ENCODE assay signal across 8 mouse cellular contexts in the genomic region with DNA sequence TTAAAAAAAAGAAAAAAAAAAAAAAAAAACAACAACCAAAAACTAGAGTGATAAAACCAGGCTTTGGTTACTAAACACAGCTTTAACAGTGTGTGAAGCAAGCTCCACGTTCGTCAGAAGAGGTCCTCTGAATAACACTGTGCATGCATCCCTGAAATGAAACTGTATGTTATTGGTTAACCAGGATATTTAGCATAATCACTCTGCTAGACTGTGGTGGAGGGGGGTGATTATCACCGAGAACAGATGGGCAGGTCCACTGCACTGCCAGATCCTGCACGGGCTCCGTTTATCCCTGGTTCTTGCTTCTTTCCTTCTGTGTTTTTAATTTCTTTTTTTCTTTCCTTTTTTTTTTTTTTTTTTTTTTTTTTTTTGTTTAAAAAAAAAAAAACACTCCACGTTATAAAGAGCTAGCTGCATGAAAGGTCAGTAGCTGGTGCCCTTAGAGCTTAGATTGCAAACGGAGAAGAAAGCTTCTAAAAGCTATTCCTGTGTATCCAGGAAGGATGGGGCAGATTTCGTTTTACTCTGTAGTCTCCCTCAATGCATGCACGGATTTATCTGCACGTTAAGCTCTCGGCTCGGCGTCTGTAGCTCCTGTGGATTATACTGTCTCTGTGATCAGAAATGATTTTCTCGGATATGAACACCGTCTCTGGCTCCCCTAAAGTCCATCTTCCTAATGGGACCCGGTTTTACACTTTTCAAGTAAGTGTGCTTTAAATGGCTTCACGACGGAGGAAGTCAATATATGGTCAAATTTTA.
DNase-seq lines count a peak whose midpoint lies in the region; ATAC-seq and TF ChIP-seq lines count a peak whose summit lies in the region.

No protein-coding gene starts in this region.

- peak overlapping the region; percentile 24; the same call in 1 of the 2 replicates for H3K4me3 ChIP-seq in heart, embryonic 15.5 days
- peak overlapping the region; percentile 33 for H3K4me3 ChIP-seq in hindbrain, postnatal 0 days (ENCODE audit: low read length)
- H3K4me3 ChIP-seq in limb, embryonic 15.5 days = peak overlapping the region; percentile 26

- peak; percentile 12; the same call in 1 of the 2 replicates for TF ChIP-seq CTCF in hindbrain, postnatal 0 days (IDR thresholded peaks at IDR 0.05; ENCODE audit: low read depth)

- no peaks in the 10 kb centered on the region for H3K36me3 ChIP-seq in heart, embryonic 15.5 days
- no peaks in the 10 kb centered on the region for H3K36me3 ChIP-seq in hindbrain, postnatal 0 days (ENCODE audit: insufficient read depth, low read length)
- no peaks in the 10 kb centered on the region for H3K36me3 ChIP-seq in limb, embryonic 15.5 days

- intact Hi-C loops in heart, postnatal 14 days (cut with DNase I) = no loop called here

- no peak overlapping the region for H3K27ac ChIP-seq in heart, embryonic 15.5 days
- no peak overlapping the region for H3K27ac ChIP-seq in hindbrain, postnatal 0 days
- H3K27ac ChIP-seq in limb, embryonic 15.5 days = no peak overlapping the region

- H3K27me3 ChIP-seq in heart, embryonic 15.5 days = no peaks in the 10 kb centered on the region
- no peaks in the 10 kb centered on the region for H3K27me3 ChIP-seq in hindbrain, postnatal 0 days (ENCODE audit: insufficient read depth, low read length)
- H3K27me3 ChIP-seq in limb, embryonic 15.5 days = no peaks in the 10 kb centered on the region

- H3K9ac ChIP-seq in heart, embryonic 15.5 days = no peak overlapping the region
- peak overlapping the region; percentile 38; the same call in 1 of the 2 replicates for H3K9ac ChIP-seq in hindbrain, postnatal 0 days (replicated peaks; ENCODE audit: low read length)
- no peak overlapping the region for H3K9ac ChIP-seq in limb, embryonic 15.5 days

- no peaks in the 10 kb centered on the region for H3K9me3 ChIP-seq in heart, embryonic 15.5 days (replicated peaks)
- H3K9me3 ChIP-seq in hindbrain, postnatal 0 days (ENCODE audit: low read length) = no peaks in the 10 kb centered on the region
- no peaks in the 10 kb centered on the region for H3K9me3 ChIP-seq in limb, embryonic 15.5 days

- H3K4me1 ChIP-seq in heart, embryonic 15.5 days (replicated peaks) = no peaks in the 10 kb centered on the region
- H3K4me1 ChIP-seq in hindbrain, postnatal 0 days (ENCODE audit: insufficient read depth, low read length) = no peaks in the 10 kb centered on the region
- H3K4me1 ChIP-seq in limb, embryonic 15.5 days = no peaks in the 10 kb centered on the region

- DNase-seq in heart, postnatal 14 days = no peak
- peak; percentile 85 for DNase-seq in cerebellum, adult 9-10 months
- DNase-seq in hindbrain, postnatal 0 days (ENCODE audit: low spot score) = peak; percentile 68
- peak; percentile 76 for DNase-seq in telencephalon, adult 2 months (ENCODE audit: low read depth, low spot score)
- DNase-seq in spleen, postnatal 14 days (ENCODE audit: low spot score in 2 of 2) = no peak

- 53% methylated on average over 18 of the region's 18 CpGs for WGBS in heart, embryonic 15.5 days
- 23% methylated on average over 18 of the region's 18 CpGs for WGBS in hindbrain, postnatal 0 days
- WGBS in limb, embryonic 15.5 days = 33% methylated on average over 18 of the region's 18 CpGs

- ATAC-seq in heart, embryonic 15.5 days (replicated peaks; ENCODE audit: insufficient number of reproducible peaks, insufficient read depth, low FRiP score, low read depth) = no peak
- peak; percentile 90 for ATAC-seq in hindbrain, postnatal 0 days
- no peak for ATAC-seq in limb, embryonic 15.5 days (ENCODE audit: insufficient number of reproducible peaks, low FRiP score, low TSS enrichment, low read depth)
- ATAC-seq in megakaryocyte-erythroid progenitor cell, adult 5-6 weeks (replicated peaks; ENCODE audit: low FRiP score, low TSS enrichment, poor library complexity, severe bottlenecking) = no peak

- H3K4me2 ChIP-seq in heart, embryonic 15.5 days = peak overlapping the region; percentile 32; the same call in 1 of the 2 replicates
- H3K4me2 ChIP-seq in hindbrain, postnatal 0 days (ENCODE audit: low read depth, low read length) = peak overlapping the region; percentile 56
- peak overlapping the region; percentile 36 for H3K4me2 ChIP-seq in limb, embryonic 15.5 days

Comparison
In these comparisons a context has a peak if more than half of its experiments do, and no peak if none do; other contexts are left out.
1. DNase-seq: peak in cerebellum, adult 9-10 months (single experiment), hindbrain, postnatal 0 days (single experiment) and telencephalon, adult 2 months (single experiment); none in heart, postnatal 14 days (0 of 2) and spleen, postnatal 14 days (0 of 2).
2. Peak in every context shown above with its lines, with median percentiles within 50 percentile points of each other: H3K4me2 ChIP-seq and H3K4me3 ChIP-seq.